Mouse (Mus musculus) Patski (cell line): ENCODE results near the gene Osbpl3. TPM values are rescaled to one million over a fixed set of nuclear protein-coding genes. Genes with fewer than 3 reads are reported as not detected.

Source experiments
- ATAC-seq: fragments of 100-300 bp; one replicate; pipeline ENCODE4 v1.8.0; 2021
- CTCF ChIA-PET: fragments of 350-600 bp; sonication (Branson Sonifier 250); formaldehyde crosslinking; loops from one replicate; lab custom pipeline; 2022; ENCODE audit warnings: inconsistent platforms; lab: Charles Lee
- POLR2A ChIA-PET: fragments of 350-600 bp; sonication (Branson Sonifier 250); formaldehyde crosslinking; loops from one replicate; lab custom pipeline; 2022; ENCODE audit warnings: antibody characterized with exemption, inconsistent platforms; lab: Charles Lee
- DNase-seq: peaks from one replicate; pipeline ENCODE4 v3.0.0-alpha.2; 2011; ENCODE audit warnings: low read depth, low spot score
- H3K27me3 ChIP-seq: fragments of 371-371 bp; one replicate; pipeline ENCODE4 v1.5.1; 2021
- CTCF ChIP-seq: fragments of 100-300 bp; IDR thresholded peaks from one replicate; pipeline ENCODE4 v1.5.1; 2021
- in situ Hi-C: fragments of 300-500 bp; cut with MboI; formaldehyde crosslinking; loops from 3 replicates; pipeline ENCODE4 v1.11.1; 2018; ENCODE audit warnings: low pct_unique_long_range_greater_than_20kb, mixed read lengths
- polyA plus RNA-seq: library from polyadenylated mRNA; unstranded; gene quantifications from one replicate; pipeline ENCODE4 v1.2.3, GENCODE M21; 2021

Osbpl3 gene
- polyA plus RNA-seq, 1 experiment from 2014 or later = 117 TPM

- no peaks in the 10 kb centered on the region for H3K27me3 ChIP-seq
- DNase-seq (no peak), ATAC-seq (no peak)
- CTCF ChIA-PET = interaction anchor here (0.5 kb wide), 1 partner anchor 17 kb away, joined by 3 read pairs; no protein-coding TSS in a partner anchor
- no peak for TF ChIP-seq CTCF
- POLR2A ChIA-PET = interaction anchor here (0.7 kb wide), 1 partner anchor 73 kb away, joined by 3 read pairs; no protein-coding TSS in a partner anchor
- in situ Hi-C loops = no loop called here
Measured at GRCm38 (mm10) chr6:50379740-50380139, 76.3 kb downstream of the Osbpl3 start.

DNA sequence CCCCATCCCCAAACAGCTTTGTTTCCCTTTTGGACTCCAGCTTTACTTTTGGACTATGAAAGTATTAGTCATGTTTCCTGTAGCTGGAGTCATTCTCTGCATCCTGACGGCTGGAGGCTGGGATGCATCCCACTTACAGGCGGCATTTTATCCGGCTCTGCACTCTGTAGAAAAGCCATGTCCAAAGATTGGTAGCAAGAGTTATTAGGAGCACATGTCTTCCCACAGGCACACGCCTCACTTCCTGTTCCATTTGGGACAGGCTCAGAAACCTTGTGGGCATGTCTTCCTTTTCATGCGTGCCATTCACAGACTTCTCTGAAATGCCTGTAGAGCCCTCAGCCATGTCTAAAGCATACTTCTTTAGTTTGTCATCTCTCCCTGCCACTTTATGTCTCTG, 76.9 kb downstream of the Osbpl3 start:
- DNase-seq = no peak
- TF ChIP-seq CTCF = no peak
- ChIA-PET POLR2A (interaction anchor here (0.7 kb wide), 1 partner anchor 74 kb away, joined by 3 read pairs; no protein-coding TSS in a partner anchor), CTCF (interaction anchor here (0.5 to 1.2 kb wide), 4 partner anchors 14 to 30 kb away, joined by 3 to 4 read pairs (median 4); no protein-coding TSS in a partner anchor)
- in situ Hi-C loops = no loop called here
- H3K27me3 ChIP-seq = no peaks in the 10 kb centered on the region
- peak; percentile 92 for ATAC-seq

DNA sequence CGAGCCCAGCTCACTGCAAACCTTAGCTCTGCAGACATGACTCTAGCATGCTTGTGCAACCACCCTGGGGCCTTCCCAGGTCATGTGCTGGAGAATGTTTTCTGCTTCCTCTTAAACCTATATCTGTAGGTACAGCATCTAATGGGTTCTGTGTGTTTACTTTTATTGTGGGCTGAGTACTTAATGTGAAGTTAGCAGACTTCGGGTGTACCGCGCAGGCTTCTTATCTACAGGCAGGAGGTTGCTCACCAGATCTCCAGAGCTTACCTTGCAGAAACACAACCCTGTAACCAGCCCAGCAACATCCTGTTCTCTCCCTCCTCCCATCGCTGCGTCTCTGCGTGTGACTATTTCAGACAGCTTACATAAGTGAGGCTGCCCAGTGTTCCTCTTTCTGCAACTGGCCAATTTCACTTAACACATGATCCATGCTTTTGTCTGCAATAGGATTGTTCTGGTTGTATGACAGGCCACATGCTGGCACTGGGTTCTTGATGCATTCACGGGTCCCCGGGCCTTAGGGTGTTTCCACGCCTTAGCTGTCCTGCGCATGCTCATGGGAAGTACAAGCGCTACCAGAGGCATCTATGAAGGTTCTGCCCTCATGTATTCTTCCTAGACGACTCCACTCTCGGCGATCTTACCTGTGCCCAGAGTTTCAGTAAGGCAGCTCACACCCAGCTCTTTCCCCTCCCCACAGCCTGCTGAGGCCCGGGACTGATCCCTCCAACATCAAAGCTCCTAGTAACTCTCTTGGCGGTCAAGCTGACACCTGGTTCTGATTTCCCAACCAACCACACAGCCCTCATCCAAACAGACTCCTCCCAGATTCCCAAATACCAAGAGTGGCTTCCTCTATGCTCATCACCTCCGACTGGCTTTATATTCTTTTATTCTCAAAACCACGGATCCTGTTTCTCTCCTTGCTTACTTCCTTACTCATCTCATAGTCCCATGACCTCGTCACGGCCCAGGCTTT, 78.0 kb downstream of the Osbpl3 start:
- ChIA-PET POLR2A (no interaction called here), CTCF (interaction anchor here (1.0 to 1.2 kb wide), 4 partner anchors 15 to 29 kb away, joined by 3 to 4 read pairs (median 4); no protein-coding TSS in a partner anchor)
- in situ Hi-C loops = no loop called here
- no peaks in the 10 kb centered on the region for H3K27me3 ChIP-seq
- TF ChIP-seq CTCF = no peak
- no peak for ATAC-seq
- no peak for DNase-seq

GRCm38 (mm10) chr6:50376684-50377083, 79.3 kb downstream of the Osbpl3 start:
- DNase-seq (no peak), ATAC-seq (no peak)
- no peak for TF ChIP-seq CTCF
- POLR2A ChIA-PET = no interaction called here
- in situ Hi-C loops = no loop called here
- H3K27me3 ChIP-seq = no peaks in the 10 kb centered on the region
- CTCF ChIA-PET = interaction anchor here (1.2 kb wide), 1 partner anchor 14 kb away, joined by 3 read pairs; no protein-coding TSS in a partner anchor

DNA sequence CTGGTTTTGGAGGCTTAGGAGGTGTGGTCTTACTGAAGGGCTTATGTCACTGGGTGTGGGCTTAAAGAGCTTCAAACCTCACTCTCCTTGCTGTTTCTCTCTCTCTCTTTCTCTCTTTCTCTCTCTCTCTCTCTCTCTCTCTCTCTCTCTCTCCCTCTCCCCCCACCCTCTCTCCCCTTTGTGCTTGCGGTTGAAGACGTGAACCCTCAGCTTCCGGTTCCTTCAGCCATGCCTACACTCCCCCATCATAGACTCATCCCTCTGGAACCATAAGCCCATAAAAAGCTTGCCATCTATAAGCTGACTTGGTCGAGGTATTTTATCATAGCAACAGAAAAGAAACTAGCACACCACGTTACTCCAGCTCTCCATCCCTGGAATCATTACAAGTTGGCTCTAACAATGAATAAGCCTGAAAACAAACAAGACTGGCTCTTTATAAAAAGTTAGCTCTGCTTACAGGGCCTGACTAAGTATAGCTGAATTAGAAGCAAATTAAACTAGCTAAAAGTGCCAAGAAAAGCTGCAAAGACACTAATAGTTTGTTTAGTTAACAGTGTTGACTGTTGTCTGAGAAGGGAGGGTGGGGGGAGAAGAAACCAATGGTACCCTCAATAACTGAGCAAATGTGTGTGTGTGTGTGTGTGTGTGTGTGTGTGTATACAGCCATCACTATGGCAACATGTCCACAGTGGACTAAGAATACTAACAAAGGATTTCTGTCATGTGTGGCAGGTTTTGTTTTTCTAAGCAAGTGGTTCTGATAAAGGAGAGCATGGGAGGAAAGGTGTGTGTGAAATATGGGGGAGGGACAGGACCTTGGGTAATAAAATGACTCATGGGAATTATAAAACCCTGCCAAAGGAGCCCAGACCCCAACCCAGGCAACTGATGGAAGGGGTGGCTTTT, 83.2 kb downstream of the Osbpl3 start:
- ChIA-PET POLR2A (interaction anchor here (0.6 to 1.6 kb wide), 3 partner anchors 10 to 688 kb away, joined by 3 to 6 read pairs (median 3); no protein-coding TSS in a partner anchor), CTCF (interaction anchor here (0.9 kb wide), 2 partner anchors 16 to 47 kb away, joined by 6 read pairs; no protein-coding TSS in a partner anchor)
- no peak for TF ChIP-seq CTCF
- no peaks in the 10 kb centered on the region for H3K27me3 ChIP-seq
- DNase-seq = no peak
- in situ Hi-C loops = no loop called here
- no peak for ATAC-seq

DNA sequence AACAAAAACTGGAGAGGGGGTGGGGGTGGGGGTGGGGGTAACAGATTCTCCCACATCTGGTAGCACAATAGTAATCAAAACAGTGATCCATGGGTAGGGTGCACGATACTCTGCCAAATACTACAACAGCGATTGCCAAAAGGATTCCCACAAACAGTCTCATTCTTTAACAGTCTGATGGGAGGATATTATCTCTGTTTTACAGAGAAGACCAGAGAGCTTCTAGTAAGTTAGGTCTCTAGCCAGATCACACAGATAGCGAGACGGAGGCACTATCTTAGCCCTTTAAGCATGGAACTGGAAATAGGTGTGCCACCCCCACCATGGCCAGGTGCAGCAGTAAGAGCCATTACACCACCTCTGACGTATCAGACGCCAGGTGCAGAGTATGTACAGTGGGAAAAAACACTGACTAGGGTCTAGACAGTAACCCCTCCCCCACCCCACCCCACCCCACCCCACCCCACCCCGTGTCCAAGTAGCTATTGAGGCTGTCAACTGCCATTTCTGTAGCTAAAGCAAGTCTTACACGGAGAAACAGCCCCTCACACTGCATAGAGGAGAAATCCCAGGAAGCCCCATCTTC, 84.4 kb downstream of the Osbpl3 start:
- no peak for DNase-seq
- POLR2A ChIA-PET = interaction anchor here (1.0 to 1.6 kb wide), 2 partner anchors 9 to 93 kb away, joined by 3 to 6 read pairs; no protein-coding TSS in a partner anchor
- in situ Hi-C loops = no loop called here
- no peak for ATAC-seq
- CTCF ChIA-PET = interaction anchor here (1.6 kb wide), 1 partner anchor 23 kb away, joined by 3 read pairs; no protein-coding TSS in a partner anchor
- H3K27me3 ChIP-seq = no peaks in the 10 kb centered on the region
- TF ChIP-seq CTCF = no peak

DNA sequence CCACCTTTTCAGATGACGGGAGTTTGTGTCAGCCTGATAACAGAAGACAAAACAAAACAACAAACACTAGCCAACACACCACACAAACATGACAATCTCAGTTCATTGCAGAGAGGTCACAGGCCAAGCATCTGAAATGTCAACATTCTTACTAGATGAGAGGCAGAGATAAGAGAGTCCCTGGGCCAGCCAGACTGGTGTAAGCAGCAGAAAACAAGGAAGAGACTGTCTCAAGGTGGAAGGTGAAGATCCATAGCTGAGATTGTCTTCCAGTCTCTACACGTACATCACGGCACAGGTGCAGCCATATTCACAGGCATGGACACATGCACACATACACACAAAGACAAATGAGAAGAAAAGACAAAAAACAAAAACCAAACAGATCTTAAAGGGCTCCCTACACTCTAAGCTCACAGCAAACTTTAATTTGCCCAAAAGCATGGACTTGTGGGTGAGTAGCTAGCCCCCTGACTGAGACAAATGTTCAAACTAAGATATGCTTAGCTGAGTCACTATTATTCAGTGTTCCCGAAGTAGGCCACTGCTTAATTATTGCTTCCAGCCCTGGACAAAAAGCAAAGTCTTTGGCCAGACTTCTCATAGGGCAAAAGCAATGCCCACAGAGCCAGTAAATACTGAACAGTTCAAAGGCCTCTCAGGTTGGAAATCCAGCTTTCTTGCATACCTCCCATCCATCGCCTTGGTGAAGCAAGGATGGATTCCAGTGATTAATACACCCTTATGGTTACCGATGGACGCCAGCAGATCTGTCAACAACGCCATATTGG, 87.3 kb downstream of the Osbpl3 start:
- in situ Hi-C loops = no loop called here
- DNase-seq (no peak), ATAC-seq (no peak)
- POLR2A ChIA-PET = no interaction called here
- TF ChIP-seq CTCF = no peak
- no peaks in the 10 kb centered on the region for H3K27me3 ChIP-seq
- CTCF ChIA-PET = interaction anchor here (1.1 kb wide), 1 partner anchor 51 kb away, joined by 3 read pairs; no protein-coding TSS in a partner anchor

- POLR2A ChIA-PET = no interaction called here
Measured at GRCm38 (mm10) chr6:50367836-50368235, 88.2 kb downstream of the Osbpl3 start.

DNA sequence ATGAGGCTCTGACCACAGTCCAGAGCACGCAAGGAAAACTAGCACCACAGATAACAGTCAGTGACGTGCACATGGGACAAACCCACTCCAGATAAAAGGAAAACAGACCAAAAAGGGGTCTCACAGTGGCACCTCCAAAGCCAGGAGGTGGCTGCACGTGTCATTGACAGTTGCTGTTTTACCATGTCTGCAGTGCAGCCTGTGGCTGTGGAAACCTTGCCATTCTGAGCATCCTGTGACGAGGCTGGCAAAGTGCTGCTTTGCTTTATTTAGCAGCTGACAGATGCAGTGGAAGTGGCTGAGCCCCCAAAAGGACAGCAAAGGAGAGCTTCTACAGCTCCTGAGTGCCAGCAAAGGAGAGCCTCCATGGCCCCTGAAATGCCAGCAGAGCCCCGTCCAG, 89.3 kb downstream of the Osbpl3 start:
- no peak for DNase-seq
- no peaks in the 10 kb centered on the region for H3K27me3 ChIP-seq
- no peak for TF ChIP-seq CTCF
- POLR2A ChIA-PET = no interaction called here
- in situ Hi-C loops = no loop called here
- CTCF ChIA-PET = no interaction called here
- no peak for ATAC-seq

More at GRCm38 (mm10) chr6:50367836-50368235, 88.2 kb downstream of the Osbpl3 start:
- ATAC-seq (no peak), DNase-seq (no peak)
- no peak for TF ChIP-seq CTCF
- in situ Hi-C loops = no loop called here
- CTCF ChIA-PET = no interaction called here
- H3K27me3 ChIP-seq = no peaks in the 10 kb centered on the region
